Mouse (Mus musculus) spleen, adult 2 months (tissue): ENCODE results near the gene Cldn3.

Experiments used
- CTCF ChIP-seq: fragments of 200-500 bp; IDR thresholded peaks from 2 replicates; pipeline ENCODE4 v1.5.1; 2011; ENCODE audit warnings: mild to moderate bottlenecking, inconsistent platforms; ENCODE audit not compliant: insufficient read depth, insufficient read length, insufficient replicate concordance; ENCODE audit errors: extremely low read depth
- POLR2A ChIP-seq: fragments of 200-500 bp; IDR thresholded peaks from 2 replicates; pipeline ENCODE4 v1.6.1; 2011; ENCODE audit warnings: low read depth, low read length, inconsistent platforms

DNA sequence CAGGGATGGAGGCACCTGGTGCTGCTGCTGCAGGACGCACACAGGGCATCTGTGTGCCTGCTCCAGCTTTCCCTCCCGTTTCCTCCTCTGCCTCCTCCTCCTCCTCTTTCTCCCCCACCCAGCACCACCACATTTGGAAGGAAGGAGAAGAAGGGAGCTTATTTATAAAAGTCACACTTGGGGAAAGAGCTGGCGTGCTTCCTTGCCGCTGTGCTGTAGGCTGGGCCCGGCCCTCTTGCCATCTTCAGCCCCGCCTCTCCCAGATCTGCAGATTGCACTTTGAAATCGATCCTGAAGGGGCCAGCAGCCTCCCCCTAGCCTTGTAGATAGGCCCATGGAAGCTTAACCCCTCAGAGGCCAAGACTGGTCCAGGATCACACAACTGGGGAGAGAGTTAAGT is 39.9 kb downstream of the Cldn3 start:
- no peak for TF ChIP-seq POLR2A
- no peak for TF ChIP-seq CTCF
